Mouse (Mus musculus) heart, postnatal 36 days (tissue): ENCODE data around the gene Sbk2. TPM values are rescaled to one million over a fixed set of nuclear protein-coding genes. Genes with fewer than 3 reads are reported as not detected.

Experiments used
- DNase-seq, 2 experiments: peaks; one replicate each; pipeline ENCODE4 v3.0.0; 2021 to 2022
- intact Hi-C: fragments of 180-260 bp; cut with DNase I; formaldehyde crosslinking; loops from one replicate; pipeline ENCODE4 v1.15.1; 2025
- total RNA-seq, 2 experiments: library from RNA; stranded (reverse); gene quantifications; 2 replicates each; pipeline ENCODE4 v1.2.3; 2021

The Sbk2 gene
- total RNA-seq, 2 experiments from 2014 or later = 26.5 to 34.0 TPM

DNA sequence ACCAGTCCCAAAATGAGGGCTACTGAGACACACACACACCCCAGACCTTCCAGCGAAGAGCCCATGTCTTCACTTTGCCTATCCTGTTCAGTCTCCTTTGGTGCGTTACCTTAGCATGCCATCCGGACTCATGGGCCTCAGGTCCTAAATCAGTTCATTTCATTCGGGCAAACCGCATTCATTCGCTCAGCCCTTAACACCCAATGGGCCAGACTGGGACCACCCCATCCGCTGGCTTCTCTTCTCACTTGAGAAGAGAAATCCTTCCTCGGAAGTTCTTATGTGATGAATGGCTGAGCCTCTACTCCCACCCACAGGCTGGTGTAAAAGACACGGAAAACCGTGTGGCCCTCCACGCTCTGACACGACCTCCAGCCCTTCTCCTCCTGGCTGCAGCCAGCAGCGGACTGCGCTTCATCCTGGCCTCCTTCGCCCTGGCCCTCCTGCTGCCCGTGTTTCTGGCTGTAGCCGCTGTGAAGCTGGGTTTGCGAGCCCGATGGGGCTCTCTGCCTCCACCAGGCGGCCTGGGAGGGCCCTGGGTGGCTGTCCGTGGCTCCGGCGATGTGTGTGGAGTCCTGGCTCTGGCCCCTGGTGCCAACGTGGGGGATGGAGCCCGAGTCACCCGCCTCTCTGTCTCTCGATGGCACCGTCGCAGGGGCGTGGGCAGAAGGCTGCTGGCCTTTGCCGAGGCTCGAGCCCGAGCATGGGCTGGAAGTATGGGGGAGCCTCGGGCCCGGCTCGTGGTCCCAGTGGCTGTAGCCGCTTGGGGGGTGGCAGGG, 40.4 kb downstream of the Sbk2 start:
- intact Hi-C loops = loop anchor here (1.0 to 10.0 kb wide), 4 partner anchors 8 to 779 kb away; partner anchors contain the start of genes Ppp6r1 and Zfp628
- DNase-seq = peak; percentile 48 to 66

- intact Hi-C loops = loop anchor here (10.0 kb wide), 3 partner anchors 268 to 778 kb away; partner anchors contain the start of gene Ppp6r1
- no peak for DNase-seq
These were observed 41.2 kb downstream of the Sbk2 start for GRCm38 (mm10) chr7:4922931-4923565.

DNA sequence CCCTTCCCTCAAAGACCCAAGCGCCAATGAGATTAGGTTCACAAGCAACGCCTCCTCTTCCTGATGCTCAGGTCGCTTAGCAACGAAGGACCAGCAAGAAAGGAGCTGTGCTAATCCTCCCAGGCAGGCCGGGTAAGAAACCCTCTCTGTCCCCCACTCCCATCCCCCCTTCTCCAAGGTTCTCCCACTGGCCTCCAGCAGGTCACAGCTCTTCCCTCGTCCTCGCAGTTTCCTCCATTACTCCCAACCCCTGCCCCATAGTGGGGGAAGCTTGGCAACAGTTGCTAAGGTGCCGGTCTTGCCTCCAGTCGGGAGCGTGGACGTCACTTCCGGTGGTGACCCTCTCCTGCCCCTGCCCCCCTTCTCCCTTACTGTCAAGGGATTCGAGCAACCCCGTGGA, 41.7 kb downstream of the Sbk2 start:
- intact Hi-C loops = loop anchor here (10.0 kb wide), 3 partner anchors 268 to 778 kb away; partner anchors contain the start of gene Ppp6r1
- peak; percentile 60 to 67 for DNase-seq

DNA sequence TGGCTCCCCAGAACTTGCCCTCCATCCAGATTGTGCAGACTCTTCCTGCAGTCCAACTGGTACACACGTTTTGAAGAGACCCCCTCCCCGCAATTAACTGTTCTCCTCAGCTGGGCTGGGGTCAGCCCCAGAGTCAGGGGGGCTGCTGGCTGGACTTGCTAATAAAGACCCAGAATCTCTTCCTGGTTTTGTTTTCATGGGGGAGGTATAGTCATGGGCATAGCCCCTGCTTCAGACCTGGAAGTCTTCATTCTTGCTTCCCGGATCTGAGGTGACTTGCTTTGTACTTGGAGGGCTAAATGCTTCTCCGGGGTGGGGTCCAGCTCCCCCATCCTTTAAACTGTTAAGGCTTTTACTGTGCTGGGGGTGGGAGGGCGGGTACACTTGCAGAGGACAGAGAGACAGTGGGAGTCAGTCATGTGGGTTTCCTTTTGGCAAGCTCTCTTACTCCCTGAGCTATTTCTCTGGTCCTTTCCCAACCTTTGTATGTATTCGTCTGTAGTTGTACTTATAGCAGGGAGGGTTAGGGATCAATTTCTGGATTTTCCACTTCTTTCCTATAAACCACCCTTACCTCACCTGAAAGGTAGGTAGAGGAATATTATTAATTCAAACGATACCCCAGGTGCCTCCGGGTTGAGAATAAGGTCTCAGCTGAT, 42.3 kb downstream of the Sbk2 start, which contains the start of gene Nat14:
TSS of gene Nat14 (plus strand) at position 205 of the 659 bp plus-strand sequence.
- no peak for DNase-seq
- intact Hi-C loops = loop anchor here (10.0 kb wide), 3 partner anchors 267 to 777 kb away; partner anchors contain the start of gene Ppp6r1

DNA sequence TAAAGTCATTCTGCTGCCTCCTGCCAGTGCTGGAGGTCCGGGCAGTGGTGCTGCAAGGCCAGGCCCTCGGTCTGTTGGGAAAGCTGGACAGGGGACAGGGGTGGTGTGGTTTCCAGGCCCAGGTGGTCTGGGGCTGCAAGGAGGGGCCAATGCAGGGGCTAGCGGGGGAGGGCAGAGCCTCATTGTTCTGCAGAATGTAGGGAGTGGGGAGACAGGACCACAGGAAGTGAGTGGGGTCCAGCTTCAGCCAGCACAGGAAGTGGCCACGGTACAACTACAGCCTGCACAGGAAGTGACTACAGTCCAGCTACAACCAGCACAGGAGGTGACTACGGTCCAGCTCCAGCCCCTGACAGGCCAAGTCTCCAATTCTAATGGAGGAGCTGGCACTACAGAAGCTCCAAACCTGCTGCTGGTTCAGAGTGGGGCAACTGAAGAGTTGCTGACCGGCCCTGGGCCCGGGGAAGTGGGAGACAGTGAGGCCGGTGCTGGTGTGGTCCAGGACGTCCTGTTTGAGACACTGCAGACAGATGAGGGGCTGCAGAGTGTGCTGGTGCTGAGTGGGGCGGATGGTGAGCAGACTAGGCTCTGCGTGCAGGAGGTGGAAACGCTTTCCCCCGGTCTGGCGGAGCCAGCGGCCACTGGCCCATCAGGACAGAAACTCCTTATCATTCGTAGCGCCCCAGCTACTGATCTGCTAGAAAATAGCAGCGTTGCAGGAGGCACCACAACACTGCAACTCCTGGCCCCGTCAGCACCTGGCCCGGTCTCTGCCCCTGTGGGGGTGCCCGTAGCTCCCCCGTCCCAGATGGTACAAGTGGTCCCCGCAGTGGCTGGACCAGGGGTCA, 43.0 kb downstream of the Sbk2 start:
- intact Hi-C loops = loop anchor here (10.0 kb wide), 3 partner anchors 266 to 776 kb away; partner anchors contain the start of gene Ppp6r1
- no peak for DNase-seq

- no peak for DNase-seq
- intact Hi-C loops = loop anchor here (10.0 kb wide), 3 partner anchors 266 to 776 kb away; partner anchors contain the start of gene Ppp6r1
These were observed 43.7 kb downstream of the Sbk2 start for GRCm38 (mm10) chr7:4920496-4920895.

GRCm38 (mm10) chr7:4919971-4920370, 44.2 kb downstream of the Sbk2 start:
- intact Hi-C loops = loop anchor here (10.0 kb wide), 3 partner anchors 265 to 775 kb away; partner anchors contain the start of gene Ppp6r1
- no peak for DNase-seq

- intact Hi-C loops = no loop called here
- no peak for DNase-seq
These were observed 45.1 kb downstream of the Sbk2 start for GRCm38 (mm10) chr7:4919096-4919495.

DNA sequence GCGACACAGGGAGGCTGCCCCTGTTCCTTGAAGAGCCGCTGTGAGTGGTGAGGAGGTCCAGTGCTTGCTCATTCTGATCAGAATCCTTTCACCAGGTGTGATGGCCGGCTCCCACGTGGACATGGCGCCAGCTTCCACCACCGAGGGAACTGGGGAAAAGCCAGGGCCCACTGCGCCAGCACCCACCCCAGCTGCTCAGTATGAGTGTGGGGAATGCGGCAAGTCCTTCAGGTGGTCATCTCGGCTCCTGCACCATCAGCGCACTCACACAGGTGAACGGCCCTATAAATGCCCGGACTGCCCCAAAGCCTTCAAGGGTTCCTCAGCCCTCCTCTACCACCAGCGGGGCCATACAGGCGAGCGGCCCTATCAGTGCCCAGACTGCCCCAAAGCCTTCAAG, 45.5 kb downstream of the Sbk2 start:
- intact Hi-C loops = no loop called here

GRCm38 (mm10) chr7:4917494-4917893, 46.7 kb downstream of the Sbk2 start:
- DNase-seq = no peak
- intact Hi-C loops = no loop called here

More for the DNA sequence above, 45.5 kb downstream of the Sbk2 start:
- DNase-seq = no peak

GRCm38 (mm10) chr7:4915669-4916416, 48.4 kb downstream of the Sbk2 start:
- intact Hi-C loops = loop anchor here (1.0 to 2.0 kb wide), 2 partner anchors 8 to 103 kb away; partner anchors contain the start of gene Ube2s
- no peak for DNase-seq

DNA sequence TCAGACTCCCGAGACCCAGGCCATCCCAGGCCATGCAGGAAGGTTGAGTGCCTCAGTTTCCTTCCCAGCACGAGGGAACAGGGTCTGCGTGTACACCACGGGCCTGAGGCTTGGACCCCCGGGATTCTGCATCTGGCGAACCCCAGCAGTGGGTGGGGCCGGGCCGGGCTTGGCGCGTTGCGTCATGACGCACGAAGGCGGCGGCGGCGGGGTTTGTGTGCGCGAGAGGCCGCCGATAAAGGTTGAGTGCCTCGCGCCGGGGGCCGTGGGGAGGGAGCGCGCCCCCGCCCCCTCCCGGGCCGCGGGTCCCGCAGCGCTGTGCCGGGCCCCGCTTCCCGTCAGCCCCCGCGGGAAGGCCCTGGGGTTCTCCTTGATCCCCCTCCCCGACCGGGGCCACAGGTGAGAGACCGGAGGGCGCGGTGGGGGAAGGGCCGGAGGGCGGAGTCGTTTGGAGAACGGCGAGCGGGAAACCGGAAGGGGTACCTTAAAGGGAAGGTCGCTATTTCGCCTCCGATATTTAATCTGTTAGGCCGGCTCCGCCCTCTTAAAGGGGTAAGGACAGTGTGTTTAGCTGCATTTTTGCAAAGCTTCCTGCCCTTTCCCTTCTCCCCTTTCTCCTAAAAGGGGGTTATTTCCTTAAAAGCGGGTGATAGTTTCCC, 49.1 kb downstream of the Sbk2 start, which contains the start of gene Zfp628:
TSS of gene Zfp628 (plus strand) at position 211 of the 659 bp plus-strand sequence.
- intact Hi-C loops = loop anchor here (1.0 to 2.0 kb wide), 2 partner anchors 9 to 102 kb away; partner anchors contain the start of gene Ube2s
- DNase-seq = peak; percentile 93 to 97

DNA sequence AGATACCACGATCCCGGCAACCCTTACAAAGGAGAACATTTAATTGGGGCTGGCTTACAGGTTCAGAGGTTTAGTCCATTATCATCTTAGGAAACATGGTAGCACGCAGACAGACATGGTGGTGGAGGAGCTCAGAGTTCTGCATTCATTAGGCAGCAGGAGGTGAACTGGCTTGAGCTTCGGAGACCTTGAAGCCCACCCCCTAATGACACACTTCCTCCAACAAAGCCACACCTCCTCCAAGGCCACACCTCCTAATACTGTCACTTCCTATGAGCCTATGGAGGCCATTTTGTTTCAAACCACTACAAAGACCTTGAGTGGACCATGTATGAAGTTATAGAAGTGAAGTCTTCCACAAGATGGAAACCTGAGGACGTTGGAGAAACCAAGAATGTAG, 52.0 kb downstream of the Sbk2 start:
- intact Hi-C loops = no loop called here

GRCm38 (mm10) chr7:4911561-4911960, 52.6 kb downstream of the Sbk2 start:
- peak; percentile 57 to 80 for DNase-seq
- intact Hi-C loops = loop anchor here (1.0 kb wide), 1 partner anchor 29 kb away; no protein-coding TSS in a partner anchor

More for the DNA sequence above, 52.0 kb downstream of the Sbk2 start:
- DNase-seq = no peak

GRCm38 (mm10) chr7:4906466-4906950, 57.7 kb downstream of the Sbk2 start, which contains the start of gene Gm36210:
Gene Gm36210, minus strand, starts transcription at chr7:4906516.
- DNase-seq = no peak
- intact Hi-C loops = no loop called here

DNA sequence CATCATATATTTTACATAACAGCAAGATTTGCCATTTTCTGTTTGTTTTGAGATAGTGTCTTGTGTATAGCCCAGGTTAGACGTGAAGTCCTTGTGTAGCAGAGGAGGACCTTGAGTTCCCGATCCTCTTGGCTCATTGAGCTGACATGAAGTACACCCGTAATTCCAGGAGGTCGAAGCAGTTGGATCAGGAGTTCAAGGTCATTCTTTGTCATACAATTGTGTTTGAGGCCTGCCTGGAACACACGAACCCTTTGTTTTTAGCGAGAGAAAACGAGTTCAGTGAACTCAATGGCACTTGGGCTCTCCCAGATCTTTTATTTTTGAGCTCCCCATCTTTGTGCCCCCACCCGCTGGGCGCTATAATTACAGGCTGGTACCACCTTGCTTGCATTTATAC, 61.8 kb downstream of the Sbk2 start:
- no peak for DNase-seq
- intact Hi-C loops = no loop called here

GRCm38 (mm10) chr7:4901171-4901570, 63.0 kb downstream of the Sbk2 start:
- DNase-seq = peak in 1 of 2 experiments; percentile 25
- intact Hi-C loops = no loop called here

- intact Hi-C loops = no loop called here
- DNase-seq = no peak
These were observed 63.7 kb downstream of the Sbk2 start for GRCm38 (mm10) chr7:4900523-4900851.
